Mouse (Mus musculus) hindbrain, embryonic 10.5 days (tissue): Measurements from ENCODE around the gene Rsf1. TPM values are rescaled to one million over a fixed set of nuclear protein-coding genes. Genes with fewer than 3 reads are reported as not detected.
A peak's percentile ranks its signal among the peaks of the same experiment; 100 is the strongest.

ENCODE experiments used
- DNase-seq: peaks from one replicate; pipeline ENCODE4 v3.0.0-alpha.2; 2017; ENCODE audit warnings: low spot score
- H3K27ac ChIP-seq: fragments of 300-500 bp; sonication (generic); 2 replicates; pipeline ENCODE4 v1.5.1; 2016; ENCODE audit warnings: mild to moderate bottlenecking, moderate library complexity
- H3K27me3 ChIP-seq: fragments of 300-500 bp; sonication (generic); 2 replicates; pipeline ENCODE4 v1.6.1; 2016; ENCODE audit warnings: mild to moderate bottlenecking; ENCODE audit not compliant: poor library complexity, insufficient read depth, severe bottlenecking
- H3K36me3 ChIP-seq: fragments of 300-500 bp; sonication (generic); 2 replicates; pipeline ENCODE4 v1.6.1; 2016; ENCODE audit warnings: mild to moderate bottlenecking, moderate library complexity
- H3K4me1 ChIP-seq: fragments of 300-500 bp; sonication (generic); replicated peaks from 2 replicates; pipeline ENCODE4 v1.6.1; 2016; ENCODE audit warnings: mild to moderate bottlenecking
- H3K4me3 ChIP-seq: fragments of 300-500 bp; sonication (generic); 2 replicates; pipeline ENCODE4 v1.5.1; 2016; ENCODE audit warnings: mild to moderate bottlenecking, moderate library complexity
- H3K9me3 ChIP-seq: fragments of 300-500 bp; sonication (generic); 2 replicates; pipeline ENCODE4 v1.6.1; 2016; ENCODE audit warnings: mild to moderate bottlenecking, moderate library complexity
- WGBS: fragments of 180-500 bp; shearing (Covaris S2); methylation state at CpG from one replicate; pipeline ENCODE4 v1.1.7; 2016; 5-methylcytosine and 5-hydroxymethylcytosine counted together
- polyA plus RNA-seq: library from polyadenylated mRNA; unstranded; fragments of >200 nt; fragmentation: Nextera tagmentation; extraction: Ambion mirVana; gene quantifications from 2 replicates; pipeline ENCODE4 v1.2.1, GENCODE M21; 2016

Rsf1 gene
- 18.7 and 21.1 TPM in 2 replicates for polyA plus RNA-seq

GRCm38 (mm10) chr7:97579067-97579975 lies at the start of gene Rsf1, which contains the start of gene Aamdc:
Rsf1 (plus strand) TSS chr7:97579889.
Aamdc (minus strand) TSS chr7:97579497.
- peaks cover 16% of the 10 kb centered on the region for H3K4me1 ChIP-seq
- 0 out of 2 replicates have a peak, but pooled peaks cover 3% of the 10 kb centered on the region for H3K36me3 ChIP-seq
- peak within 1 kb of the TSS; percentile 100 for H3K4me3 ChIP-seq
- H3K27ac ChIP-seq, result peak within 1 kb of the TSS; percentile 100
- no peaks in the 10 kb centered on the region for H3K27me3 ChIP-seq
- DNase-seq, result peak; percentile 96
- H3K9me3 ChIP-seq, result no peaks in the 10 kb centered on the region
- WGBS, result under 1% methylated on average over 68 of the region's 68 CpGs

- Histone ChIP-seq H3K27me3 (no peaks in the 10 kb centered on the region), H3K9me3 (peaks cover 5% of the 10 kb centered on the region; the same call in 1 of the 2 replicates), H3K4me1 (no peaks in the 10 kb centered on the region), H3K27ac (no peak overlapping the region), H3K4me3 (no peak overlapping the region), H3K36me3 (peaks cover 99% of the 10 kb centered on the region)
- WGBS, result 89% methylated on average over 5 of the region's 5 CpGs
- no peak for DNase-seq
Observed at GRCm38 (mm10) chr7:97535531-97535930, 44.2 kb upstream of the Rsf1 start.

- Histone ChIP-seq H3K36me3 (peaks cover 99% of the 10 kb centered on the region), H3K27me3 (no peaks in the 10 kb centered on the region), H3K4me3 (no peak overlapping the region), H3K27ac (no peak overlapping the region), H3K4me1 (no peaks in the 10 kb centered on the region), H3K9me3 (no peaks in the 10 kb centered on the region; the same call in 1 of the 2 replicates)
- 93% methylated on average over 5 of the region's 5 CpGs for WGBS
- no peak for DNase-seq
Observed at GRCm38 (mm10) chr7:97536571-97536970, 43.1 kb upstream of the Rsf1 start.

GRCm38 (mm10) chr7:97546462-97546861 lies 33.2 kb upstream of the Rsf1 start:
- Histone ChIP-seq H3K4me3 (no peak overlapping the region), H3K4me1 (no peaks in the 10 kb centered on the region), H3K27me3 (no peaks in the 10 kb centered on the region), H3K27ac (no peak overlapping the region), H3K9me3 (no peaks in the 10 kb centered on the region), H3K36me3 (peaks cover 24% of the 10 kb centered on the region)
- 85% methylated on average over 2 of the region's 2 CpGs for WGBS
- DNase-seq, result no peak

GRCm38 (mm10) chr7:97549301-97549700 lies 30.4 kb upstream of the Rsf1 start:
- Histone ChIP-seq H3K9me3 (no peaks in the 10 kb centered on the region), H3K4me1 (no peaks in the 10 kb centered on the region), H3K27me3 (no peaks in the 10 kb centered on the region), H3K27ac (no peak overlapping the region), H3K4me3 (no peak overlapping the region), H3K36me3 (no peaks in the 10 kb centered on the region)
- WGBS, result 94% methylated on average over 10 of the region's 10 CpGs
- no peak for DNase-seq

GRCm38 (mm10) chr7:97550673-97551072 lies 29.0 kb upstream of the Rsf1 start:
- H3K27ac ChIP-seq, result no peak overlapping the region
- no peak overlapping the region for H3K4me3 ChIP-seq
- H3K36me3 ChIP-seq, result no peaks in the 10 kb centered on the region
- no peaks in the 10 kb centered on the region for H3K4me1 ChIP-seq
- no peak for DNase-seq
- H3K9me3 ChIP-seq, result no peaks in the 10 kb centered on the region
- 90% methylated on average over 9 of the region's 9 CpGs for WGBS
- no peaks in the 10 kb centered on the region for H3K27me3 ChIP-seq

GRCm38 (mm10) chr7:97563576-97563975 lies 16.1 kb upstream of the Rsf1 start:
- no peak for DNase-seq
- 93% methylated on average over 2 of the region's 2 CpGs for WGBS
- no peak overlapping the region for H3K4me3 ChIP-seq
- H3K36me3 ChIP-seq, result no peaks in the 10 kb centered on the region
- no peaks in the 10 kb centered on the region for H3K9me3 ChIP-seq
- no peak overlapping the region for H3K27ac ChIP-seq
- no peaks in the 10 kb centered on the region for H3K4me1 ChIP-seq
- no peaks in the 10 kb centered on the region for H3K27me3 ChIP-seq

- H3K9me3 ChIP-seq, result no peaks in the 10 kb centered on the region
- H3K27ac ChIP-seq, result no peak overlapping the region
- H3K4me1 ChIP-seq, result no peaks in the 10 kb centered on the region
- no peak for DNase-seq
- H3K4me3 ChIP-seq, result no peak overlapping the region
- 82% methylated on average over 4 of the region's 4 CpGs for WGBS
- 0 out of 2 replicates have a peak, but pooled peaks cover 6% of the 10 kb centered on the region for H3K36me3 ChIP-seq
- H3K27me3 ChIP-seq, result no peaks in the 10 kb centered on the region
Observed at GRCm38 (mm10) chr7:97569372-97569771, 10.3 kb upstream of the Rsf1 start.

GRCm38 (mm10) chr7:97570389-97570788 lies 9.3 kb upstream of the Rsf1 start:
- no peak overlapping the region for H3K27ac ChIP-seq
- 89% methylated on average over 1 of the region's 1 CpGs for WGBS
- H3K4me3 ChIP-seq, result no peak overlapping the region
- no peaks in the 10 kb centered on the region for H3K9me3 ChIP-seq
- no peak for DNase-seq
- H3K27me3 ChIP-seq, result no peaks in the 10 kb centered on the region
- 0 out of 2 replicates have a peak, but pooled peaks cover 8% of the 10 kb centered on the region for H3K36me3 ChIP-seq
- no peaks in the 10 kb centered on the region for H3K4me1 ChIP-seq

GRCm38 (mm10) chr7:97578361-97579066 lies 1.2 kb upstream of the Rsf1 start:
- Histone ChIP-seq H3K36me3 (0 out of 2 replicates have a peak, but pooled peaks cover 8% of the 10 kb centered on the region), H3K4me1 (peaks cover 16% of the 10 kb centered on the region), H3K4me3 (peak overlapping the region; percentile 100), H3K9me3 (no peaks in the 10 kb centered on the region), H3K27ac (peak overlapping the region; percentile 100), H3K27me3 (no peaks in the 10 kb centered on the region)
- DNase-seq, result no peak
- WGBS, result 33% methylated on average over 8 of the region's 8 CpGs

GRCm38 (mm10) chr7:97579976-97580842 lies 520 bp downstream of the Rsf1 start:
- DNase-seq, result no peak
- under 1% methylated on average over 65 of the region's 65 CpGs for WGBS
- peak overlapping the region; percentile 100 for H3K27ac ChIP-seq
- peak overlapping the region; percentile 100 for H3K4me3 ChIP-seq
- H3K27me3 ChIP-seq, result no peaks in the 10 kb centered on the region
- H3K4me1 ChIP-seq, result peaks cover 16% of the 10 kb centered on the region
- H3K9me3 ChIP-seq, result no peaks in the 10 kb centered on the region
- H3K36me3 ChIP-seq, result no peaks in the 10 kb centered on the region

- H3K4me1 ChIP-seq, result peaks cover 16% of the 10 kb centered on the region
- DNase-seq, result peak; percentile 87
- no peaks in the 10 kb centered on the region for H3K27me3 ChIP-seq
- H3K36me3 ChIP-seq, result no peaks in the 10 kb centered on the region
- no peaks in the 10 kb centered on the region for H3K9me3 ChIP-seq
- H3K4me3 ChIP-seq, result peak overlapping the region; percentile 100
- under 1% methylated on average over 11 of the region's 11 CpGs for WGBS
- peak overlapping the region; percentile 100 for H3K27ac ChIP-seq
Observed at GRCm38 (mm10) chr7:97580843-97581214, 1.1 kb downstream of the Rsf1 start.
